Mouse (Mus musculus) stomach, postnatal 0 days (tissue): Measurements from ENCODE around the gene Ptprn.

ENCODE experiments used
- CTCF ChIP-seq: IDR thresholded peaks from 2 replicates; pipeline ENCODE4 v1.5.1; 2016; ENCODE audit warnings: antibody characterized with exemption, low read depth, mild to moderate bottlenecking, moderate library complexity
- EP300 ChIP-seq: optimal IDR thresholded peaks from 2 replicates; pipeline ENCODE3; 2016; ENCODE audit warnings: antibody characterized with exemption

DNA sequence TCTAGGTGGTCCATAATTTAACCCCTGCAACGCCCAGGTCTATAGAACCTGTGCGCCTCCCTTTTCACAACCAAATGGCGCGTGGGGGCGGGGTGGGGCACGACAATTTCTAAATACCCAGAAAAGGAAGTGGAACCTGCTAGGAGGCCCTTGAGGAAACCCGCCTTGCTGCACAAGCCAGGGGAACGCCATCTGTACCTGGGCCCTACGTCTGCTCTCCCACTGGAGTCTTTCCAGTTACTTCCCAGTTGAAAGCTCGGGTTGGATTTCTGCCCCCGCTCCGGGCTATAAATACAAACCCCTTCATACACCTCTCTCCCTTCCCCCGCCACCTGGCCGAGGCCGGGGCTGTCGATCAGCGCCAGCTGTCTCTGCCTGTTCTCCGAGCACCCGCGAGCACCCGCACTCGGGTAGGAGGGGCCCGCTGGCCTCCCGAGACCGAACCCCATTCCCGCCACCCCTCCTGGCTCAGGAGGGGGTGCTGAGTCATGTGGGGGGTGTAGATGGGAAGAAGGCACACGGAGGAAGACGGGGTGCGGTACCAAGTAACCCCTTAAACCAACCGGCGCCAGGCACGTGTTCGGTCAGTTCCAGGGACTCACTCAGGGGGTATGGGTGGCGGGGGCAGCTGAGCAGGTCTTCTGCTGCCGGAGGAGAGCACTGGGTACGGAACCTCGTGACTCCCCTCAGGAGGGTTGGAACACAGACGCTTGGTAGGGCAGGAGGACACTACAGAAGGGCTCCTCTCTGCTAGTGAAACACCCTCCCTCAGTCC, 45.9 kb downstream of the Ptprn start:
- TF ChIP-seq CTCF: no peak
- peak; percentile 27 for TF ChIP-seq EP300
